Mouse (Mus musculus) limb, embryonic 15.5 days (tissue): ENCODE measurements around the gene Megf11. TPM values are rescaled to one million over a fixed set of nuclear protein-coding genes. Genes with fewer than 3 reads are reported as not detected.
"Not testable (repeated sequence)": the region's sequence is repeated elsewhere in the genome, so short reads cannot be mapped to it uniquely, and the experiment has no call there.

Experiments
- ATAC-seq: fragments of 200-750 bp; cut with Nextera tagmentation; 2 replicates; pipeline ENCODE4 v1.8.0; 2017; ENCODE audit warnings: low read depth, moderate TSS enrichment; ENCODE audit not compliant: insufficient number of reproducible peaks, low FRiP score, low TSS enrichment
- H3K27ac ChIP-seq: fragments of 300-500 bp; sonication (generic); 2 replicates; pipeline ENCODE4 v1.5.1; 2015; ENCODE audit warnings: moderate library complexity, mild to moderate bottlenecking, inconsistent platforms
- H3K27me3 ChIP-seq: fragments of 300-500 bp; sonication (generic); 2 replicates; pipeline ENCODE4 v1.6.1; 2015; ENCODE audit warnings: inconsistent platforms
- H3K36me3 ChIP-seq: fragments of 300-500 bp; sonication (generic); 2 replicates; pipeline ENCODE4 v1.6.1; 2015; ENCODE audit warnings: inconsistent platforms
- H3K4me1 ChIP-seq: fragments of 300-500 bp; sonication (generic); 2 replicates; pipeline ENCODE4 v1.6.1; 2015; ENCODE audit warnings: inconsistent platforms
- H3K4me2 ChIP-seq: fragments of 300-500 bp; sonication (generic); 2 replicates; pipeline ENCODE4 v1.6.1; 2015; ENCODE audit warnings: mild to moderate bottlenecking, inconsistent platforms
- H3K4me3 ChIP-seq: fragments of 300-500 bp; sonication (generic); 2 replicates; pipeline ENCODE4 v1.5.1; 2015; ENCODE audit warnings: mild to moderate bottlenecking, inconsistent platforms
- H3K9ac ChIP-seq: fragments of 300-500 bp; sonication (generic); 2 replicates; pipeline ENCODE4 v1.6.1; 2015; ENCODE audit warnings: inconsistent platforms
- H3K9me3 ChIP-seq: fragments of 300-500 bp; sonication (generic); 2 replicates; pipeline ENCODE4 v1.6.1; 2016; ENCODE audit warnings: inconsistent platforms
- WGBS: fragments of 180-500 bp; shearing (Covaris S2); methylation state at CpG from one replicate; pipeline ENCODE4 v1.1.7; 2015; 5-methylcytosine and 5-hydroxymethylcytosine counted together
- polyA plus RNA-seq: library from polyadenylated mRNA; unstranded; fragments of >200 nt; fragmentation: Nextera tagmentation; extraction: Ambion mirVana; gene quantifications from 2 replicates; pipeline ENCODE4 v1.2.1, GENCODE M21; 2015

Megf11 gene
- polyA plus RNA-seq, 1 experiment from 2014 or later = 0.83 TPM

- 44% methylated on average over 6 of the region's 11 CpGs for WGBS
- not testable (repeated sequence) for H3K4me2 ChIP-seq, H3K27ac ChIP-seq, H3K4me3 ChIP-seq, H3K9me3 ChIP-seq, H3K9ac ChIP-seq, H3K4me1 ChIP-seq, ATAC-seq, H3K27me3 ChIP-seq, H3K36me3 ChIP-seq
Measured at GRCm38 (mm10) chr9:64671341-64672319, 286.2 kb downstream of the Megf11 start.

- no peak overlapping the region for H3K27ac ChIP-seq
- no peaks in the 10 kb centered on the region for H3K27me3 ChIP-seq
- WGBS = 24% methylated on average over 13 of the region's 13 CpGs
- 0 out of 2 replicates have a peak, but pooled peaks cover 3% of the 10 kb centered on the region for H3K4me1 ChIP-seq
- no peak overlapping the region for H3K9ac ChIP-seq
- no peak overlapping the region for H3K4me3 ChIP-seq
- no peaks in the 10 kb centered on the region for H3K9me3 ChIP-seq
- no peak for ATAC-seq
- H3K4me2 ChIP-seq = no peak overlapping the region
- no peaks in the 10 kb centered on the region for H3K36me3 ChIP-seq
Measured at GRCm38 (mm10) chr9:64687122-64688014, 301.9 kb downstream of the Megf11 start.

GRCm38 (mm10) chr9:64688015-64688394, 302.6 kb downstream of the Megf11 start:
- no peaks in the 10 kb centered on the region for H3K9me3 ChIP-seq
- H3K4me2 ChIP-seq = no peak overlapping the region
- H3K27ac ChIP-seq = no peak overlapping the region
- WGBS = 30% methylated on average over 1 of the region's 1 CpGs
- H3K4me1 ChIP-seq = 0 out of 2 replicates have a peak, but pooled peaks cover 3% of the 10 kb centered on the region
- H3K36me3 ChIP-seq = no peaks in the 10 kb centered on the region
- H3K4me3 ChIP-seq = no peak overlapping the region
- no peak overlapping the region for H3K9ac ChIP-seq
- H3K27me3 ChIP-seq = no peaks in the 10 kb centered on the region
- ATAC-seq = no peak

- no peak overlapping the region for H3K4me3 ChIP-seq
- no peak overlapping the region for H3K4me2 ChIP-seq
- no peak overlapping the region for H3K27ac ChIP-seq
- H3K36me3 ChIP-seq = peaks cover 20% of the 10 kb centered on the region
- H3K27me3 ChIP-seq = no peaks in the 10 kb centered on the region
- 94% methylated on average over 2 of the region's 2 CpGs for WGBS
- H3K9me3 ChIP-seq = no peaks in the 10 kb centered on the region
- H3K4me1 ChIP-seq = 0 out of 2 replicates have a peak, but pooled peaks cover 3% of the 10 kb centered on the region
- ATAC-seq = no peak
- no peak overlapping the region for H3K9ac ChIP-seq
Measured at GRCm38 (mm10) chr9:64690771-64691170, 305.3 kb downstream of the Megf11 start.

- Histone ChIP-seq H3K36me3 (peaks cover 20% of the 10 kb centered on the region), H3K4me3 (no peak overlapping the region), H3K27ac (no peak overlapping the region), H3K27me3 (no peaks in the 10 kb centered on the region), H3K4me2 (no peak overlapping the region), H3K4me1 (0 out of 2 replicates have a peak, but pooled peaks cover 3% of the 10 kb centered on the region), H3K9ac (no peak overlapping the region), H3K9me3 (no peaks in the 10 kb centered on the region)
- ATAC-seq = peak; percentile 50; the same call in 1 of the 2 replicates
- WGBS = under 1% methylated on average over 7 of the region's 7 CpGs
Measured at GRCm38 (mm10) chr9:64691176-64691575, 305.8 kb downstream of the Megf11 start.

- no peaks in the 10 kb centered on the region for H3K9me3 ChIP-seq
- H3K4me1 ChIP-seq = no peaks in the 10 kb centered on the region
- ATAC-seq = no peak
- 66% methylated on average over 2 of the region's 2 CpGs for WGBS
- H3K27me3 ChIP-seq = no peaks in the 10 kb centered on the region
- H3K4me2 ChIP-seq = no peak overlapping the region
- H3K36me3 ChIP-seq = peaks cover 29% of the 10 kb centered on the region
- no peak overlapping the region for H3K27ac ChIP-seq
- no peak overlapping the region for H3K4me3 ChIP-seq
- H3K9ac ChIP-seq = no peak overlapping the region
Measured at GRCm38 (mm10) chr9:64693094-64693493, 307.7 kb downstream of the Megf11 start.

- no peak for ATAC-seq
- no peak overlapping the region for H3K27ac ChIP-seq
- H3K4me2 ChIP-seq = no peak overlapping the region
- no peaks in the 10 kb centered on the region for H3K27me3 ChIP-seq
- H3K36me3 ChIP-seq = peaks cover 29% of the 10 kb centered on the region
- no peak overlapping the region for H3K9ac ChIP-seq
- H3K9me3 ChIP-seq = no peaks in the 10 kb centered on the region
- H3K4me1 ChIP-seq = no peaks in the 10 kb centered on the region
- WGBS = 83% methylated on average over 1 of the region's 1 CpGs
- H3K4me3 ChIP-seq = no peak overlapping the region
Measured at GRCm38 (mm10) chr9:64695266-64695665, 309.8 kb downstream of the Megf11 start.

GRCm38 (mm10) chr9:64696404-64696803, 311.0 kb downstream of the Megf11 start:
- 89% methylated on average over 4 of the region's 4 CpGs for WGBS
- Histone ChIP-seq H3K27me3 (no peaks in the 10 kb centered on the region), H3K4me1 (no peaks in the 10 kb centered on the region), H3K4me3 (no peak overlapping the region), H3K36me3 (peaks cover 29% of the 10 kb centered on the region), H3K9ac (no peak overlapping the region), H3K4me2 (no peak overlapping the region), H3K27ac (no peak overlapping the region), H3K9me3 (no peaks in the 10 kb centered on the region)
- ATAC-seq = no peak

GRCm38 (mm10) chr9:64697006-64697405, 311.6 kb downstream of the Megf11 start:
- Histone ChIP-seq H3K4me1 (no peaks in the 10 kb centered on the region), H3K36me3 (peaks cover 29% of the 10 kb centered on the region), H3K4me3 (no peak overlapping the region), H3K9me3 (no peaks in the 10 kb centered on the region), H3K27ac (no peak overlapping the region), H3K4me2 (no peak overlapping the region), H3K27me3 (no peaks in the 10 kb centered on the region), H3K9ac (no peak overlapping the region)
- 80% methylated on average over 1 of the region's 1 CpGs for WGBS
- no peak for ATAC-seq

- H3K27ac ChIP-seq = no peak overlapping the region
- H3K4me2 ChIP-seq = no peak overlapping the region
- H3K27me3 ChIP-seq = no peaks in the 10 kb centered on the region
- peaks cover 29% of the 10 kb centered on the region for H3K36me3 ChIP-seq
- H3K9me3 ChIP-seq = no peaks in the 10 kb centered on the region
- H3K4me1 ChIP-seq = no peaks in the 10 kb centered on the region
- no peak overlapping the region for H3K9ac ChIP-seq
- 83% methylated on average over 5 of the region's 5 CpGs for WGBS
- no peak overlapping the region for H3K4me3 ChIP-seq
- ATAC-seq = no peak
Measured at GRCm38 (mm10) chr9:64697677-64698076, 312.3 kb downstream of the Megf11 start.

- 89% methylated on average over 1 of the region's 1 CpGs for WGBS
- ATAC-seq = no peak
- Histone ChIP-seq H3K36me3 (peaks cover 28% of the 10 kb centered on the region), H3K4me1 (no peaks in the 10 kb centered on the region), H3K4me3 (no peak overlapping the region), H3K4me2 (no peak overlapping the region), H3K9me3 (no peaks in the 10 kb centered on the region), H3K27me3 (no peaks in the 10 kb centered on the region), H3K27ac (no peak overlapping the region), H3K9ac (no peak overlapping the region)
Measured at GRCm38 (mm10) chr9:64698586-64698985, 313.2 kb downstream of the Megf11 start.
